Mouse (Mus musculus): ENCODE results near the gene Lemd1.

DNA sequence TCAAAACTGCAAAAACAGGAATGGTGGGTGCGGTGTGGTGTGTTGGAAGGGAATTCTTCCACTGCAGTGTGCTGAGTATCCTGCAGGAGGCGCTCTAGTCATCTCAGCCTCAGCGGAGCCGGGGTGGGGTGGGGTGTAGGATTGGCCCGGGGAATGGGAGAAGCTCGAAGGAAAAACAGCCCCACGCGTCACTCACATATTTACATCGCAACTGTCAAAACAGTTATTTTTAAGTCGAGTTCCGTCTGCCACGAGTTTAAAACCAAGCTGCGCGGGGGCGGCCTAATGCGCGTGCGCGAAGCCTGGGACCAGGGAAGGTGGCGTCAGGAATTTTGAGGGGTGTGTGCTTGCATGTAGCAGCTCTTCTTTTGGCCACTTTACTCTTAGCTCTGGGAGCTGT lies 21.0 kb downstream of the Lemd1 start:
- TF ChIP-seq CTCF (conservative IDR thresholded peaks at IDR 0.05; ENCODE audit: insufficient read depth, insufficient read length, low read depth, low read length), result peak; percentile 69
- TF ChIP-seq POLR2A (IDR thresholded peaks at IDR 0.05; ENCODE audit: low read depth, low read length), result no peak
